Mouse (Mus musculus) neural tube, embryonic 13.5 days (tissue): ENCODE measurements at regions not wholly inside any gene's neighbourhood (a gene's known extent, or its start where the extent isn't known, plus 50 kb on each side); places are given as distances from the start of the nearest gene placed in this dataset.
"Not testable (repeated sequence)": the region's sequence is repeated elsewhere in the genome, so short reads cannot be mapped to it uniquely, and the experiment has no call there.

ENCODE experiments used
- ATAC-seq: fragments of 200-750 bp; cut with Nextera tagmentation; 2 replicates; pipeline ENCODE4 v1.8.0; 2017; ENCODE audit warnings: low read depth, mild to moderate bottlenecking, moderate TSS enrichment, moderate library complexity
- H3K27ac ChIP-seq: fragments of 300-500 bp; sonication (generic); replicated peaks from 2 replicates; pipeline ENCODE4 v1.5.1; 2015; ENCODE audit warnings: moderate library complexity, mild to moderate bottlenecking, inconsistent platforms
- H3K27me3 ChIP-seq: fragments of 300-500 bp; sonication (generic); 2 replicates; pipeline ENCODE4 v1.6.1; 2015; ENCODE audit warnings: mild to moderate bottlenecking, inconsistent platforms
- H3K36me3 ChIP-seq: fragments of 300-500 bp; sonication (generic); 2 replicates; pipeline ENCODE4 v1.6.1; 2015; ENCODE audit warnings: mild to moderate bottlenecking, inconsistent platforms
- H3K4me1 ChIP-seq: fragments of 300-500 bp; sonication (generic); replicated peaks from 2 replicates; pipeline ENCODE4 v1.6.1; 2015; ENCODE audit warnings: inconsistent platforms
- H3K4me2 ChIP-seq: fragments of 300-500 bp; sonication (generic); 2 replicates; pipeline ENCODE4 v1.6.1; 2015; ENCODE audit warnings: inconsistent platforms, mild to moderate bottlenecking, moderate library complexity
- H3K4me3 ChIP-seq: fragments of 300-500 bp; sonication (generic); 2 replicates; pipeline ENCODE4 v1.5.1; 2015; ENCODE audit warnings: mild to moderate bottlenecking, inconsistent platforms
- H3K9ac ChIP-seq: fragments of 300-500 bp; sonication (generic); 2 replicates; pipeline ENCODE4 v1.6.1; 2015; ENCODE audit warnings: moderate library complexity, mild to moderate bottlenecking, inconsistent platforms
- H3K9me3 ChIP-seq: fragments of 300-500 bp; sonication (generic); 2 replicates; pipeline ENCODE4 v1.6.1; 2016; ENCODE audit warnings: inconsistent platforms
- WGBS: fragments of 180-500 bp; shearing (Covaris S2); methylation state at CpG from one replicate; pipeline ENCODE4 v1.1.7; 2015; 5-methylcytosine and 5-hydroxymethylcytosine counted together

- Histone ChIP-seq H3K4me1 (no peaks in the 10 kb centered on the region), H3K27ac (no peak overlapping the region), H3K36me3 (no peaks in the 10 kb centered on the region), H3K9ac (no peak overlapping the region), H3K4me2 (no peak overlapping the region), H3K4me3 (no peak overlapping the region), H3K9me3 (no peaks in the 10 kb centered on the region), H3K27me3 (no peaks in the 10 kb centered on the region)
- 70% methylated on average over 8 of the region's 8 CpGs for WGBS
- ATAC-seq = no peak
Measured at GRCm38 (mm10) chr10:111354607-111355006, 56.1 kb downstream of the Bbs10 start.

- H3K27me3 ChIP-seq, H3K36me3 ChIP-seq, H3K9me3 ChIP-seq, H3K27ac ChIP-seq, H3K4me3 ChIP-seq, H3K4me2 ChIP-seq, H3K4me1 ChIP-seq, ATAC-seq, H3K9ac ChIP-seq: not testable (repeated sequence)
- WGBS = 88% methylated on average over 1 of the region's 1 CpGs
Measured at GRCm38 (mm10) chr10:111358340-111358739, 59.9 kb downstream of the Bbs10 start.

- Histone ChIP-seq H3K4me2 (no peak overlapping the region), H3K36me3 (no peaks in the 10 kb centered on the region), H3K4me3 (no peak overlapping the region), H3K9me3 (no peaks in the 10 kb centered on the region), H3K4me1 (peaks cover 7% of the 10 kb centered on the region), H3K27me3 (no peaks in the 10 kb centered on the region), H3K9ac (no peak overlapping the region), H3K27ac (no peak overlapping the region)
- WGBS = 92% methylated on average over 18 of the region's 18 CpGs
- no peak for ATAC-seq
Measured at GRCm38 (mm10) chr10:111361749-111362435, 63.4 kb downstream of the Bbs10 start.

- peaks cover 7% of the 10 kb centered on the region for H3K4me1 ChIP-seq
- H3K4me2 ChIP-seq = no peak overlapping the region
- H3K9me3 ChIP-seq = no peaks in the 10 kb centered on the region
- no peak overlapping the region for H3K27ac ChIP-seq
- H3K27me3 ChIP-seq = no peaks in the 10 kb centered on the region
- H3K36me3 ChIP-seq = no peaks in the 10 kb centered on the region
- H3K9ac ChIP-seq = no peak overlapping the region
- no peak overlapping the region for H3K4me3 ChIP-seq
- 58% methylated on average over 14 of the region's 14 CpGs for WGBS
- ATAC-seq = no peak
Measured at GRCm38 (mm10) chr10:111363729-111364617, 65.5 kb downstream of the Bbs10 start.

- Histone ChIP-seq H3K4me3 (no peak overlapping the region), H3K27me3 (no peaks in the 10 kb centered on the region), H3K9me3 (no peaks in the 10 kb centered on the region), H3K4me2 (no peak overlapping the region), H3K27ac (no peak overlapping the region), H3K4me1 (peaks cover 7% of the 10 kb centered on the region), H3K36me3 (no peaks in the 10 kb centered on the region), H3K9ac (no peak overlapping the region)
- WGBS = 85% methylated on average over 5 of the region's 5 CpGs
- ATAC-seq = no peak
Measured at GRCm38 (mm10) chr10:111365011-111365410, 66.5 kb downstream of the Bbs10 start.

GRCm38 (mm10) chr10:111369046-111369445 lies 70.6 kb downstream of the Bbs10 start:
- WGBS = 83% methylated on average over 3 of the region's 3 CpGs
- not testable (repeated sequence) for ATAC-seq, H3K4me3 ChIP-seq

GRCm38 (mm10) chr10:111378047-111378618 lies 79.7 kb downstream of the Bbs10 start:
- Histone ChIP-seq H3K4me2 (no peak overlapping the region), H3K4me1 (peaks cover 9% of the 10 kb centered on the region; the same call in 1 of the 2 replicates), H3K9me3 (no peaks in the 10 kb centered on the region), H3K4me3 (no peak overlapping the region), H3K9ac (no peak overlapping the region), H3K36me3 (no peaks in the 10 kb centered on the region), H3K27me3 (no peaks in the 10 kb centered on the region), H3K27ac (no peak overlapping the region)
- no peak for ATAC-seq
- 56% methylated on average over 11 of the region's 11 CpGs for WGBS

More at GRCm38 (mm10) chr10:111369046-111369445, 70.6 kb downstream of the Bbs10 start:
- not testable (repeated sequence) for H3K4me2 ChIP-seq, H3K9me3 ChIP-seq, H3K27ac ChIP-seq, H3K27me3 ChIP-seq, H3K4me1 ChIP-seq, H3K36me3 ChIP-seq, H3K9ac ChIP-seq

GRCm38 (mm10) chr10:111381689-111382088 lies 83.2 kb downstream of the Bbs10 start:
- Histone ChIP-seq H3K9ac (no peak overlapping the region), H3K9me3 (no peaks in the 10 kb centered on the region), H3K27ac (no peak overlapping the region), H3K4me3 (no peak overlapping the region), H3K4me1 (peaks cover 9% of the 10 kb centered on the region; the same call in 1 of the 2 replicates), H3K36me3 (no peaks in the 10 kb centered on the region), H3K27me3 (no peaks in the 10 kb centered on the region), H3K4me2 (no peak overlapping the region)
- WGBS = 76% methylated on average over 15 of the region's 15 CpGs
- ATAC-seq = peak; percentile 36; the same call in 1 of the 2 replicates

GRCm38 (mm10) chr10:111382206-111382930 lies 83.9 kb downstream of the Bbs10 start:
- Histone ChIP-seq H3K9me3 (no peaks in the 10 kb centered on the region), H3K9ac (no peak overlapping the region), H3K4me3 (no peak overlapping the region), H3K4me1 (peaks cover 9% of the 10 kb centered on the region; the same call in 1 of the 2 replicates), H3K4me2 (no peak overlapping the region), H3K27me3 (no peaks in the 10 kb centered on the region), H3K36me3 (no peaks in the 10 kb centered on the region), H3K27ac (no peak overlapping the region)
- ATAC-seq = peak; percentile 43; the same call in 1 of the 2 replicates
- WGBS = 47% methylated on average over 4 of the region's 4 CpGs

- peaks cover 17% of the 10 kb centered on the region; the same call in 1 of the 2 replicates for H3K4me1 ChIP-seq
- H3K9me3 ChIP-seq = no peaks in the 10 kb centered on the region
- no peak overlapping the region for H3K4me2 ChIP-seq
- H3K9ac ChIP-seq = no peak overlapping the region
- no peak for ATAC-seq
- no peak overlapping the region for H3K27ac ChIP-seq
- H3K4me3 ChIP-seq = no peak overlapping the region
- WGBS = 92% methylated on average over 9 of the region's 9 CpGs
- H3K27me3 ChIP-seq = no peaks in the 10 kb centered on the region
- no peaks in the 10 kb centered on the region for H3K36me3 ChIP-seq
Measured at GRCm38 (mm10) chr10:111385561-111385960, 87.1 kb downstream of the Bbs10 start.

GRCm38 (mm10) chr10:111387869-111388538 lies 85.0 kb upstream of the Nap1l1 start:
- H3K36me3 ChIP-seq = no peaks in the 10 kb centered on the region
- H3K4me2 ChIP-seq = no peak overlapping the region
- no peaks in the 10 kb centered on the region for H3K27me3 ChIP-seq
- no peak overlapping the region for H3K9ac ChIP-seq
- peaks cover 12% of the 10 kb centered on the region; the same call in 1 of the 2 replicates for H3K4me1 ChIP-seq
- no peak for ATAC-seq
- no peak overlapping the region for H3K4me3 ChIP-seq
- 61% methylated on average over 18 of the region's 18 CpGs for WGBS
- H3K9me3 ChIP-seq = no peaks in the 10 kb centered on the region
- H3K27ac ChIP-seq = no peak overlapping the region
